Mouse (Mus musculus) liver, adult 2 months (tissue): ENCODE results near the gene Tshz2. TPM values are rescaled to one million over a fixed set of nuclear protein-coding genes. Genes with fewer than 3 reads are reported as not detected.
A peak's percentile ranks its signal among the peaks of the same experiment; 100 is the strongest.

ENCODE experiments used
- DNase-seq: peaks from one replicate; pipeline ENCODE4 v3.0.0-alpha.2; 2011; ENCODE audit warnings: low read depth, low spot score; ENCODE audit errors: extremely low read depth
- H3K27ac ChIP-seq: fragments of 200-500 bp; replicated peaks from 2 replicates; pipeline ENCODE4 v1.5.1; 2012; ENCODE audit warnings: low read depth, mild to moderate bottlenecking, control low read depth, inconsistent platforms, low read length; ENCODE audit not compliant: insufficient read depth
- H3K27me3 ChIP-seq: fragments of 200-500 bp; 2 replicates; pipeline ENCODE4 v1.6.1; 2012; ENCODE audit warnings: mild to moderate bottlenecking, moderate library complexity, low read length, inconsistent platforms; ENCODE audit not compliant: control insufficient read depth, insufficient read depth
- H3K36me3 ChIP-seq: fragments of 200-500 bp; 2 replicates; pipeline ENCODE4 v1.6.1; 2012; ENCODE audit warnings: low read length, inconsistent platforms; ENCODE audit not compliant: control insufficient read depth, insufficient read depth
- H3K4me1 ChIP-seq: fragments of 200-500 bp; 2 replicates; pipeline ENCODE4 v1.6.1; 2011; ENCODE audit warnings: low read length; ENCODE audit not compliant: control insufficient read depth, insufficient read depth
- H3K4me3 ChIP-seq: fragments of 200-500 bp; 2 replicates; pipeline ENCODE4 v1.5.1; 2011; ENCODE audit warnings: low read depth, mild to moderate bottlenecking, control low read depth, low read length, moderate library complexity; ENCODE audit not compliant: insufficient read depth
- H3K79me2 ChIP-seq: fragments of 200-500 bp; 2 replicates; pipeline ENCODE4 v1.6.1; 2012; ENCODE audit warnings: inconsistent platforms, mild to moderate bottlenecking, low read length, moderate library complexity; ENCODE audit not compliant: control insufficient read depth, insufficient read depth
- H3K9ac ChIP-seq: fragments of 200-500 bp; 2 replicates; pipeline ENCODE4 v1.6.1; 2012; ENCODE audit warnings: low read depth, mild to moderate bottlenecking, control low read depth, inconsistent platforms, low read length
- CTCF ChIP-seq: fragments of 200-500 bp; IDR thresholded peaks from 2 replicates; pipeline ENCODE4 v1.5.1; 2011; ENCODE audit warnings: low read depth, low read length, control low read depth
- POLR2A ChIP-seq: fragments of 200-500 bp; IDR thresholded peaks from 2 replicates; pipeline ENCODE4 v1.6.1; 2011; ENCODE audit warnings: low read length, control low read depth; ENCODE audit not compliant: insufficient read depth; ENCODE audit errors: extremely low read depth
- WGBS: fragments of 180-500 bp; shearing (Covaris S2); methylation state at CpG from one replicate; pipeline ENCODE4 v1.1.7; 2018; 5-methylcytosine and 5-hydroxymethylcytosine counted together
- polyA plus RNA-seq: library from polyadenylated mRNA; depleted of rRNA; stranded (reverse); fragments of >200 nt; gene quantifications from 2 replicates; pipeline ENCODE4 v1.2.3, GENCODE M21; 2012
- total RNA-seq: library from RNA; depleted of rRNA; stranded (reverse); fragments of >200 nt; gene quantifications from 2 replicates; pipeline ENCODE4 v1.2.3, GENCODE M21; 2014

Tshz2 gene
- total and polyA plus RNA-seq, 2 experiments: 3.3 to 4.1 TPM

GRCm38 (mm10) chr2:169812940-169813339 is 180.1 kb downstream of the Tshz2 start:
- no peak overlapping the region for H3K4me3 ChIP-seq
- H3K9ac ChIP-seq: no peak overlapping the region
- no peak for DNase-seq
- H3K27ac ChIP-seq: no peak overlapping the region
- no peaks in the 10 kb centered on the region for H3K36me3 ChIP-seq
- WGBS: 91% methylated on average over 7 of the region's 7 CpGs
- H3K79me2 ChIP-seq: no peaks in the 10 kb centered on the region
- TF ChIP-seq POLR2A (no peak), CTCF (no peak)
- H3K27me3 ChIP-seq: no peaks in the 10 kb centered on the region
- H3K4me1 ChIP-seq: no peaks in the 10 kb centered on the region

- H3K4me1 ChIP-seq: no peaks in the 10 kb centered on the region
- H3K36me3 ChIP-seq: no peaks in the 10 kb centered on the region
- no peak for TF ChIP-seq POLR2A
- H3K27ac ChIP-seq: no peak overlapping the region
- WGBS: 72% methylated on average over 3 of the region's 3 CpGs
- no peaks in the 10 kb centered on the region for H3K27me3 ChIP-seq
- H3K79me2 ChIP-seq: no peaks in the 10 kb centered on the region
- H3K9ac ChIP-seq: no peak overlapping the region
- H3K4me3 ChIP-seq: no peak overlapping the region
- no peak for DNase-seq
Observed at GRCm38 (mm10) chr2:169814351-169814750, 181.5 kb downstream of the Tshz2 start.

- no peak for TF ChIP-seq POLR2A
- TF ChIP-seq CTCF: no peak
- WGBS: 70% methylated on average over 10 of the region's 10 CpGs
Observed at GRCm38 (mm10) chr2:169814757-169815156, 181.9 kb downstream of the Tshz2 start.

GRCm38 (mm10) chr2:169821021-169821441 is 188.2 kb downstream of the Tshz2 start:
- no peaks in the 10 kb centered on the region for H3K27me3 ChIP-seq
- TF ChIP-seq CTCF (no peak), POLR2A (no peak)
- peak overlapping the region; percentile 35; the same call in 1 of the 2 replicates for H3K27ac ChIP-seq
- peaks cover 2% of the 10 kb centered on the region; the same call in 1 of the 2 replicates for H3K79me2 ChIP-seq
- H3K36me3 ChIP-seq: no peaks in the 10 kb centered on the region
- H3K4me3 ChIP-seq: no peak overlapping the region
- peak; percentile 17 for DNase-seq
- H3K9ac ChIP-seq: no peak overlapping the region
- H3K4me1 ChIP-seq: no peaks in the 10 kb centered on the region
- 85% methylated on average over 9 of the region's 9 CpGs for WGBS

More at GRCm38 (mm10) chr2:169814757-169815156, 181.9 kb downstream of the Tshz2 start:
- Histone ChIP-seq H3K27me3 (no peaks in the 10 kb centered on the region), H3K27ac (no peak overlapping the region), H3K79me2 (no peaks in the 10 kb centered on the region), H3K4me1 (no peaks in the 10 kb centered on the region), H3K36me3 (no peaks in the 10 kb centered on the region), H3K9ac (no peak overlapping the region), H3K4me3 (no peak overlapping the region)
- peak; percentile 17 for DNase-seq

- Histone ChIP-seq H3K9ac (no peak overlapping the region), H3K27me3 (no peaks in the 10 kb centered on the region), H3K79me2 (peaks cover 2% of the 10 kb centered on the region; the same call in 1 of the 2 replicates), H3K4me1 (no peaks in the 10 kb centered on the region), H3K4me3 (no peak overlapping the region), H3K36me3 (no peaks in the 10 kb centered on the region), H3K27ac (no peak overlapping the region)
- TF ChIP-seq POLR2A: no peak
- no peak for TF ChIP-seq CTCF
- 88% methylated on average over 12 of the region's 12 CpGs for WGBS
- DNase-seq: no peak
Observed at GRCm38 (mm10) chr2:169825908-169826307, 193.1 kb downstream of the Tshz2 start.

- Histone ChIP-seq H3K9ac (no peak overlapping the region), H3K4me3 (no peak overlapping the region)
Observed at GRCm38 (mm10) chr2:169826316-169826715, 193.5 kb downstream of the Tshz2 start.

More at GRCm38 (mm10) chr2:169826316-169826715, 193.5 kb downstream of the Tshz2 start:
- H3K27me3 ChIP-seq: no peaks in the 10 kb centered on the region
- no peaks in the 10 kb centered on the region for H3K36me3 ChIP-seq
- H3K4me1 ChIP-seq: no peaks in the 10 kb centered on the region
- TF ChIP-seq CTCF (no peak), POLR2A (no peak)
- 85% methylated on average over 15 of the region's 15 CpGs for WGBS
- peaks cover 2% of the 10 kb centered on the region; the same call in 1 of the 2 replicates for H3K79me2 ChIP-seq
- no peak for DNase-seq
- no peak overlapping the region for H3K27ac ChIP-seq
